Mouse (Mus musculus): ENCODE measurements around the gene Gm36210. TPM values are rescaled to one million over a fixed set of nuclear protein-coding genes. Genes with fewer than 3 reads are reported as not detected.

The Gm36210 gene
- total and polyA plus RNA-seq, 3 experiments, result 0.18 to 0.29 TPM; not detected in 1

GRCm38 (mm10) chr7:4922508-4922907 is 16.2 kb upstream of the Gm36210 start:
- TF ChIP-seq POLR2A (IDR thresholded peaks at IDR 0.05; ENCODE audit: insufficient read depth, low read depth, low read length) (no peak), CTCF (IDR thresholded peaks at IDR 0.05) (no peak), EP300 (IDR thresholded peaks at IDR 0.05; ENCODE audit: insufficient read depth, low read depth, low read length) (no peak)
- H3K9ac ChIP-seq (ENCODE audit: low read depth, low read length), result peak overlapping the region; percentile 46
- peaks cover 15% of the 10 kb centered on the region for H3K4me1 ChIP-seq (ENCODE audit: control insufficient read depth, insufficient read depth, low read length)
- no peaks in the 10 kb centered on the region for H3K36me3 ChIP-seq (ENCODE audit: control insufficient read depth, insufficient read depth, low read length)
- H3K4me3 ChIP-seq, result peak overlapping the region; percentile 49
- under 1% methylated on average over 14 of the region's 14 CpGs for WGBS
- H3K79me2 ChIP-seq (replicated peaks; ENCODE audit: control insufficient read depth, insufficient read depth, low read length), result no peaks in the 10 kb centered on the region
- peak overlapping the region; percentile 68; the same call in 1 of the 2 replicates for H3K27ac ChIP-seq
- intact Hi-C loops (cut with DNase I), result no loop called here
- no peaks in the 10 kb centered on the region for H3K27me3 ChIP-seq (ENCODE audit: control insufficient read depth, insufficient read depth, low read length)
- DNase-seq, result peak; percentile 71 to 75

GRCm38 (mm10) chr7:4921824-4922482 is 15.6 kb upstream of the Gm36210 start, which contains the start of gene Nat14:
Nat14 (plus strand) TSS chr7:4922028.
- intact Hi-C loops (cut with DNase I), result no loop called here
- Histone ChIP-seq H3K79me2 (replicated peaks; ENCODE audit: control insufficient read depth, insufficient read depth, low read length) (no peaks in the 10 kb centered on the region), H3K36me3 (ENCODE audit: control insufficient read depth, insufficient read depth, low read length) (no peaks in the 10 kb centered on the region), H3K4me1 (ENCODE audit: control insufficient read depth, insufficient read depth, low read length) (peaks cover 15% of the 10 kb centered on the region), H3K27ac (peak within 1 kb of the TSS; percentile 68), H3K4me3 (peak within 1 kb of the TSS; percentile 49), H3K27me3 (ENCODE audit: control insufficient read depth, insufficient read depth, low read length) (no peaks in the 10 kb centered on the region), H3K9ac (ENCODE audit: low read depth, low read length) (peak within 1 kb of the TSS; percentile 46)
- TF ChIP-seq EP300 (IDR thresholded peaks at IDR 0.05; ENCODE audit: insufficient read depth, low read depth, low read length) (no peak), POLR2A (IDR thresholded peaks at IDR 0.05; ENCODE audit: insufficient read depth, low read depth, low read length) (no peak), CTCF (IDR thresholded peaks at IDR 0.05) (no peak)
- no peak for DNase-seq
- WGBS, result 19% methylated on average over 8 of the region's 8 CpGs

- peaks cover 15% of the 10 kb centered on the region for H3K4me1 ChIP-seq (ENCODE audit: control insufficient read depth, insufficient read depth, low read length)
- H3K79me2 ChIP-seq (replicated peaks; ENCODE audit: control insufficient read depth, insufficient read depth, low read length), result no peaks in the 10 kb centered on the region
- TF ChIP-seq POLR2A (IDR thresholded peaks at IDR 0.05; ENCODE audit: insufficient read depth, low read depth, low read length) (no peak), EP300 (IDR thresholded peaks at IDR 0.05; ENCODE audit: insufficient read depth, low read depth, low read length) (0 out of 2 replicates have a peak, but pooled peaks have one; percentile 3)
- WGBS, result 25% methylated on average over 23 of the region's 23 CpGs
- peak overlapping the region; percentile 68 for H3K27ac ChIP-seq
- H3K36me3 ChIP-seq (ENCODE audit: control insufficient read depth, insufficient read depth, low read length), result no peaks in the 10 kb centered on the region
- H3K9ac ChIP-seq (ENCODE audit: low read depth, low read length), result peak overlapping the region; percentile 5
- H3K4me3 ChIP-seq, result 0 out of 2 replicates have a peak overlapping the region, but pooled peaks have one; percentile 19
- DNase-seq, result peak; percentile 38 to 40
- H3K27me3 ChIP-seq (ENCODE audit: control insufficient read depth, insufficient read depth, low read length), result no peaks in the 10 kb centered on the region
- intact Hi-C loops (cut with DNase I), result no loop called here
Observed at GRCm38 (mm10) chr7:4920976-4921823, 14.9 kb upstream of the Gm36210 start.

- H3K79me2 ChIP-seq (replicated peaks; ENCODE audit: control insufficient read depth, insufficient read depth, low read length), result no peaks in the 10 kb centered on the region; the same call in 1 of the 2 replicates
- no peaks in the 10 kb centered on the region for H3K36me3 ChIP-seq (ENCODE audit: control insufficient read depth, insufficient read depth, low read length)
- 90% methylated on average over 19 of the region's 19 CpGs for WGBS
- intact Hi-C loops (cut with DNase I), result no loop called here
- DNase-seq, result no peak
- H3K4me1 ChIP-seq (ENCODE audit: control insufficient read depth, insufficient read depth, low read length), result peaks cover 14% of the 10 kb centered on the region
- TF ChIP-seq CTCF (IDR thresholded peaks at IDR 0.05) (no peak), EP300 (IDR thresholded peaks at IDR 0.05; ENCODE audit: insufficient read depth, low read depth, low read length) (no peak), POLR2A (IDR thresholded peaks at IDR 0.05; ENCODE audit: insufficient read depth, low read depth, low read length) (no peak)
- no peak overlapping the region for H3K27ac ChIP-seq
- H3K4me3 ChIP-seq, result no peak overlapping the region
- no peak overlapping the region for H3K9ac ChIP-seq (ENCODE audit: low read depth, low read length)
- no peaks in the 10 kb centered on the region for H3K27me3 ChIP-seq (ENCODE audit: control insufficient read depth, insufficient read depth, low read length)
Observed at GRCm38 (mm10) chr7:4920496-4920895, 14.2 kb upstream of the Gm36210 start.

- Histone ChIP-seq H3K27me3 (ENCODE audit: control insufficient read depth, insufficient read depth, low read length) (no peaks in the 10 kb centered on the region), H3K79me2 (replicated peaks; ENCODE audit: control insufficient read depth, insufficient read depth, low read length) (no peaks in the 10 kb centered on the region; the same call in 1 of the 2 replicates), H3K4me1 (ENCODE audit: control insufficient read depth, insufficient read depth, low read length) (peaks cover 14% of the 10 kb centered on the region), H3K4me3 (no peak overlapping the region), H3K27ac (no peak overlapping the region), H3K36me3 (ENCODE audit: control insufficient read depth, insufficient read depth, low read length) (no peaks in the 10 kb centered on the region), H3K9ac (ENCODE audit: low read depth, low read length) (no peak overlapping the region)
- TF ChIP-seq CTCF (IDR thresholded peaks at IDR 0.05) (no peak), EP300 (IDR thresholded peaks at IDR 0.05; ENCODE audit: insufficient read depth, low read depth, low read length) (no peak), POLR2A (IDR thresholded peaks at IDR 0.05; ENCODE audit: insufficient read depth, low read depth, low read length) (no peak)
- intact Hi-C loops (cut with DNase I), result loop anchor here (5.0 to 10.0 kb wide), 4 partner anchors 53 to 775 kb away; partner anchors contain the start of genes Ppp1r12c and Ppp6r1
- no peak for DNase-seq
- WGBS, result 94% methylated on average over 21 of the region's 21 CpGs
Observed at GRCm38 (mm10) chr7:4919971-4920370, 13.7 kb upstream of the Gm36210 start.
